Mouse (Mus musculus) forebrain, embryonic 10.5 days (tissue): ENCODE measurements at regions not wholly inside any gene's neighbourhood (a gene's known extent, or its start where the extent isn't known, plus 50 kb on each side); places are given as distances from the start of the nearest gene placed in this dataset.

ENCODE experiments used
- DNase-seq: peaks from one replicate; pipeline ENCODE4 v3.0.0-alpha.2; 2017; ENCODE audit warnings: low spot score; ENCODE audit errors: extremely low spot score
- H3K27ac ChIP-seq: fragments of 300-500 bp; sonication (generic); 2 replicates; pipeline ENCODE4 v1.5.1; 2016; ENCODE audit warnings: mild to moderate bottlenecking
- H3K27me3 ChIP-seq: fragments of 300-500 bp; sonication (generic); 2 replicates; pipeline ENCODE4 v1.6.1; 2016; ENCODE audit warnings: mild to moderate bottlenecking; ENCODE audit not compliant: poor library complexity, severe bottlenecking
- H3K36me3 ChIP-seq: fragments of 300-500 bp; sonication (generic); replicated peaks from 2 replicates; pipeline ENCODE4 v1.6.1; 2016; ENCODE audit warnings: mild to moderate bottlenecking, moderate library complexity
- H3K4me1 ChIP-seq: fragments of 300-500 bp; sonication (generic); 2 replicates; pipeline ENCODE4 v1.6.1; 2016
- H3K4me3 ChIP-seq: fragments of 300-500 bp; sonication (generic); 2 replicates; pipeline ENCODE4 v1.5.1; 2016; ENCODE audit warnings: mild to moderate bottlenecking, moderate library complexity
- H3K9me3 ChIP-seq: fragments of 300-500 bp; sonication (generic); 2 replicates; pipeline ENCODE4 v1.6.1; 2016; ENCODE audit warnings: mild to moderate bottlenecking, moderate library complexity
- WGBS: fragments of 180-500 bp; shearing (Covaris S2); methylation state at CpG from one replicate; pipeline ENCODE4 v1.1.7; 2016; 5-methylcytosine and 5-hydroxymethylcytosine counted together

DNA sequence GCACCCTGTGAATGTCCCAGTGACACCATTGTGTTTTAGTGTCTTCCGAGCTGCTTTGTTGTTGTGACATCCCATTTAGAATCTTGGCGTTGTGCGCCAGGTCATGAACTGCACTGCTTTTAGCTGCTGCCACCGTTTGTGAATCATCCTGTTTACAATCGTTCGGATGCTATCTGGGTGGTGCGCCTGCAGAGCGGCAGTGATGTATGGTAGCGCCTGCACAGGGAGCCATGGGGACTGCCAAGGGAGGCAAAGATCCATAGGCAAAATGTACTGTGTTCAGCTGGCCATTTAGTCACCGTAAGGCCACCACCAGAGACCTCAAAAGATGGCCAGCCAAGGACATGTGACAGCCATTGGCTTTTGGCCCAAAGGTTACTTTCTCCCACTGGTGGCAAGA, 93.3 kb downstream of the Gm4791 start:
- H3K4me1 ChIP-seq = peaks cover 5% of the 10 kb centered on the region; the same call in 1 of the 2 replicates
- H3K36me3 ChIP-seq = no peaks in the 10 kb centered on the region
- no peak for DNase-seq
- no peaks in the 10 kb centered on the region for H3K27me3 ChIP-seq
- H3K9me3 ChIP-seq = no peaks in the 10 kb centered on the region
- 91% methylated on average over 10 of the region's 10 CpGs for WGBS
- H3K27ac ChIP-seq = no peak overlapping the region
- no peak overlapping the region for H3K4me3 ChIP-seq

DNA sequence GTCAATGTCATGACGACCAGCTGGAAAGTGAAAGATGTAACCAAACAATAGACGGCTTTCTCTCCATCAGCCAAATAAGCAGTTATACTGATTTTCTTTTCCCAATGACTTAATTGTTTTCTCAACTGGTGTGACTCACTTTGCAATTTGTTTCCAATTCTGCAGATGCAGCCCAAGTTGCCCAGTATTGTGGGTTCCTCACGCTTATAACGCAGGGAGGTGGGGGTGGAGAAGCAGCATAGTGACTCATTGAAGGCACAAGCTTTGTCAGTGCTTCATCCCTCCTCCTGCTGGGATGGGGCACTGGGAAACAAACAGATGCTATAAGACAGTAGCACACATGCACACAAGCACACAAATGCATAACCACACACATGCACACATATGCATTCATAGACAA, 97.1 kb downstream of the Gm4791 start:
- WGBS = 94% methylated on average over 4 of the region's 4 CpGs
- peaks cover 1% of the 10 kb centered on the region; the same call in 1 of the 2 replicates for H3K4me1 ChIP-seq

DNA sequence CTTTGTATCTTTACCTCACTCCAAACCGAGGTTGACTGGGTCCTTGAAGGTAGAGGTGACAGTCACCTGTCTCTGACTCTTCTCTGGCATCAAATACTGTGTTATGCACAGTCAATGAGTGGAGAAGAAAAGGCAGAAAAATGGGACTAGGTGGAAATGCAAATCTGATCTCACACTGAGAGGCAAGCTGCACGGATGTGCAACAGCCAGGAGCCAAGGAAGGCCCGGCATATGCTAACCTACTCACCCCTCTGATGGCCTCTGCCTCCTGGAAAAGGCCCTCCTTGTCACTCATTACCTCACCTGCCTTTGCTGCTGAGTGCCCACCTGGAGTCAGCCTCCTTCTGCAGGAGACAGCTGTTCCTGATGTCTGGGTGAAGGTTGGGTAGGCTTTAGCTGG, 104.8 kb downstream of the Gm4791 start:
- Histone ChIP-seq H3K36me3 (no peaks in the 10 kb centered on the region), H3K9me3 (no peaks in the 10 kb centered on the region), H3K4me3 (no peak overlapping the region), H3K4me1 (peaks cover 4% of the 10 kb centered on the region; the same call in 1 of the 2 replicates), H3K27ac (no peak overlapping the region), H3K27me3 (no peaks in the 10 kb centered on the region)
- no peak for DNase-seq
- 80% methylated on average over 3 of the region's 3 CpGs for WGBS

More for the DNA sequence above, 97.1 kb downstream of the Gm4791 start:
- no peak for DNase-seq
- H3K27me3 ChIP-seq = no peaks in the 10 kb centered on the region
- H3K36me3 ChIP-seq = no peaks in the 10 kb centered on the region
- H3K9me3 ChIP-seq = no peaks in the 10 kb centered on the region
- H3K4me3 ChIP-seq = no peak overlapping the region
- no peak overlapping the region for H3K27ac ChIP-seq

DNA sequence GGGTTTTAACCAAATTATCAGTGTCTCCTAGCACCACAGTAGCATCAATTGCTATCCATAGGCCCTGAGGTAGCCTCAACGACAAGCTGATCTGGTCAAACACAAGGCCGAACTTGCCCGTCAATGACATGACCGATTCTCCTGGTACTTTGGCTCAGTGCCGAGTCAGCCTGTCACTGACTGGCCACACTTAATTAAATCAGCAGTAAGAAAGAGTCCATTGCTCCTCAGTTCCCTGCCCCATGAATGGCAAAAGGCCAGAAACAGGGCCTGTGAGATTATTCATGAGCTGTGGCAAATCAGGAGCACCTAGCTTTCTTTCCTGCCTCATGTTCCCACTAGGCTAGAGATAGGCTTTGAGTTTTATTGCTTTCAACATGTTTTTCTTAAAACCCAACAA, 105.4 kb downstream of the Gm4791 start:
- no peak overlapping the region for H3K4me3 ChIP-seq
- H3K27me3 ChIP-seq = no peaks in the 10 kb centered on the region
- peaks cover 4% of the 10 kb centered on the region; the same call in 1 of the 2 replicates for H3K4me1 ChIP-seq
- H3K9me3 ChIP-seq = no peaks in the 10 kb centered on the region
- no peaks in the 10 kb centered on the region for H3K36me3 ChIP-seq
- 92% methylated on average over 5 of the region's 5 CpGs for WGBS
- H3K27ac ChIP-seq = no peak overlapping the region
- no peak for DNase-seq

DNA sequence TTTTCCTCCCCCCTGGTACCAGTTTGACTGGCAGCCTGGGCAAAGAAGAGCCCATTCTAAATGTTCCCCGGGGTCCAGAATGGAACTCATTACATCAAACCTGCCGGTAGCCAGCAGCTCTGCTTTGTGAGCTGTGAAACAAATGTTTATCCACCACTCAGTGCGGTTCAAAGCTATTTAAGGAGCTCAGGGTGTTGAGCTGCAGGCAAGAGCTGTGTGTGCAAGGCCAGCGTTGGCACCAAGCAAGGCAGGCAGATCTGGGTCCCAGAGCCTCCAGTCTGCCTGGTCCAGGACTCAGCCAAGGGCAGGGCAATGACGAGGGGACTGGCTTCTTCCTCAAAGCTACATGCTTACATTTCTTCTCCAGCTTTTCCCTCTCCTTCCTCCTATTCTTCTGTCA, 109.6 kb downstream of the Gm4791 start:
- H3K27ac ChIP-seq = no peak overlapping the region
- H3K9me3 ChIP-seq = no peaks in the 10 kb centered on the region
- no peak for DNase-seq
- no peaks in the 10 kb centered on the region for H3K27me3 ChIP-seq
- peaks cover 4% of the 10 kb centered on the region; the same call in 1 of the 2 replicates for H3K4me1 ChIP-seq
- WGBS = 66% methylated on average over 5 of the region's 5 CpGs
- H3K4me3 ChIP-seq = no peak overlapping the region
- no peaks in the 10 kb centered on the region for H3K36me3 ChIP-seq

GRCm38 (mm10) chr9:47119253-47119652, 120.7 kb downstream of the Gm4791 start:
- no peak overlapping the region for H3K27ac ChIP-seq
- no peaks in the 10 kb centered on the region for H3K9me3 ChIP-seq
- H3K4me3 ChIP-seq = no peak overlapping the region
- 85% methylated on average over 8 of the region's 8 CpGs for WGBS
- no peak for DNase-seq
- H3K36me3 ChIP-seq = no peaks in the 10 kb centered on the region
- 0 out of 2 replicates have a peak, but pooled peaks cover 7% of the 10 kb centered on the region for H3K4me1 ChIP-seq
- no peaks in the 10 kb centered on the region for H3K27me3 ChIP-seq

DNA sequence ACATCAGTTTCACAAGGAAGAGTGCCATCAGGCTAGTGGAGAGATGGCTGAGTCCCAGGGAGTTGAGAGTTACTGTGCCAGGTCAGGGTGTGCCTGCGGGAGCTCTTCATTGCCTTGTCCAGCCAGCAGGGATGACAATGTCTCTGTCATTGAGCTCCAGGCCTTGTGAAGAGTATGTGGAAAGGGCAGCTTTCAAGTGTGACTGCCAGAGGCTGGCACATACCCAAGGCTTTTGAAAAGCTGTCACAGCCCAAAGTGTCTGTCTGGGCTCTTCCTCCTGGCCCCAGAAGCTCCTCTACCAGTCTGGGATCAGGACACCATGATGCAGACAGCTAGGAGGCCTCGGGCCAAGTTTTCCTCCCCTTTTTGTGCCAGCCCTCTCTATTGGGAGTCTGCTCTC, 124.6 kb downstream of the Gm4791 start:
- no peak for DNase-seq
- Histone ChIP-seq H3K27me3 (no peaks in the 10 kb centered on the region), H3K36me3 (no peaks in the 10 kb centered on the region), H3K9me3 (no peaks in the 10 kb centered on the region), H3K4me1 (0 out of 2 replicates have a peak, but pooled peaks cover 7% of the 10 kb centered on the region), H3K4me3 (no peak overlapping the region), H3K27ac (no peak overlapping the region)
- WGBS = 88% methylated on average over 2 of the region's 2 CpGs

GRCm38 (mm10) chr9:47125517-47125916, 127.0 kb downstream of the Gm4791 start:
- no peak for DNase-seq

GRCm38 (mm10) chr9:47126236-47126635, 127.7 kb downstream of the Gm4791 start:
- DNase-seq = no peak
- Histone ChIP-seq H3K4me1 (no peaks in the 10 kb centered on the region), H3K9me3 (no peaks in the 10 kb centered on the region), H3K27ac (no peak overlapping the region), H3K27me3 (no peaks in the 10 kb centered on the region), H3K36me3 (no peaks in the 10 kb centered on the region), H3K4me3 (no peak overlapping the region)
- WGBS = 66% methylated on average over 2 of the region's 2 CpGs

More at GRCm38 (mm10) chr9:47125517-47125916, 127.0 kb downstream of the Gm4791 start:
- Histone ChIP-seq H3K9me3 (no peaks in the 10 kb centered on the region), H3K36me3 (no peaks in the 10 kb centered on the region), H3K4me1 (no peaks in the 10 kb centered on the region), H3K4me3 (no peak overlapping the region), H3K27ac (no peak overlapping the region), H3K27me3 (no peaks in the 10 kb centered on the region)
- WGBS = 90% methylated on average over 3 of the region's 3 CpGs

DNA sequence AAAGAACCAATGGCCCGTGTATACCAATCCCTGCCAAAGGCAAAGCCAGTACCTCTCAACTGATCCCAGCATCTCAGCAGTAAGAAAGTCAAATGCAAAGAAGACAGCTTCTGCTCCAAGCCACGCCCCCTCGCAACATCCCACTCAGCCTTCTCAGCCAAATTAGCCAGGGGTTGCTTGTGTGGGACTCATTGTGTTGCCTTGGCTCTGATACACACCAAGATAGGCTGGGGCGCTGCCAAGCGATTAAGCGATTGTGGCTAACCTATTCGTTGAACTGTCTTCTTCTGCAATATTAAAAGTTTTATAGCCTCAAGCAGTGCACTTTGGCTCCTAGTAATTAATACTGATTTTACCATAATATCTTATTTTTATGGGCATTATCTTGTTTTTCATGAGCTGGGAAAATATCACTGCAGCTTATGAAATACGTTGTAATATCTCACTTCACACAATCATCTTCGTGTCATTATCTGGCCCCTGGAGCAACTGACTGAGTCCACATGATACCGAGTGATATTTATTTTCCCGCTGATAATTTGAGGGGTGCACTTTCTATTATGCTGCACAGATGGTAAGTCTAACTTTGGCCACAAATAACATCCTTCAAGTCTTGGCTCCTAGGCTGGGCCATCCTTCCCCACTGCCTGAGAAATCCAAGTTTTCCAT, 129.3 kb downstream of the Gm4791 start:
- H3K27me3 ChIP-seq = no peaks in the 10 kb centered on the region
- 93% methylated on average over 11 of the region's 11 CpGs for WGBS
- no peak for DNase-seq
- no peaks in the 10 kb centered on the region for H3K4me1 ChIP-seq
- no peaks in the 10 kb centered on the region for H3K9me3 ChIP-seq
- H3K36me3 ChIP-seq = no peaks in the 10 kb centered on the region
- H3K4me3 ChIP-seq = no peak overlapping the region
- H3K27ac ChIP-seq = no peak overlapping the region

DNA sequence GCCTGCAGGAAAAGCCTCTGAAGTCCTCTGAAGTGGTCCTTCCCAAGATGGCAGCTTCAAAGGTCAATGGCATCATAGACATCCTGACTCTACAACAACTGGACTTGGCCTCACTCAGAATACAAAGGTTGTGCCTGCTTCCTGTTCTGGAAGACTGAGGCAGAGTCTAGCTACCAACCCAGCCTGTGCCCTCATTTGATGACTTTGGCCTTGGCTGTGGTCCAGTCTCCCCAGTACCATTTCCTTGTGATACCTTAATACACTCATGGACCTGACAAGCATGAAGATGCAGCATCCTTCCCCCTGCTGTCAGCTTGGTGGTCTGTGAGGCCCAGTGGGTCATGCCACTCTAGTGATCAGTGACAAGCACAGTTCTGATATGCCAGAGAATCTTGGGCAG, 130.6 kb downstream of the Gm4791 start:
- Histone ChIP-seq H3K36me3 (no peaks in the 10 kb centered on the region), H3K4me3 (no peak overlapping the region), H3K9me3 (no peaks in the 10 kb centered on the region), H3K27me3 (no peaks in the 10 kb centered on the region), H3K27ac (no peak overlapping the region), H3K4me1 (no peaks in the 10 kb centered on the region)
- DNase-seq = no peak

- no peaks in the 10 kb centered on the region for H3K4me1 ChIP-seq
- 79% methylated on average over 5 of the region's 5 CpGs for WGBS
- peak overlapping the region; percentile 35; the same call in 1 of the 2 replicates for H3K27ac ChIP-seq
- H3K36me3 ChIP-seq = no peaks in the 10 kb centered on the region
- no peaks in the 10 kb centered on the region for H3K27me3 ChIP-seq
- no peaks in the 10 kb centered on the region for H3K9me3 ChIP-seq
- no peak overlapping the region for H3K4me3 ChIP-seq
- DNase-seq = no peak
These were observed 134.9 kb downstream of the Gm4791 start for GRCm38 (mm10) chr9:47133454-47133853.

GRCm38 (mm10) chr9:47133873-47134272, 135.3 kb downstream of the Gm4791 start:
- no peak for DNase-seq
- 87% methylated on average over 8 of the region's 8 CpGs for WGBS

More at GRCm38 (mm10) chr9:47133873-47134272, 135.3 kb downstream of the Gm4791 start:
- Histone ChIP-seq H3K36me3 (no peaks in the 10 kb centered on the region), H3K4me1 (no peaks in the 10 kb centered on the region), H3K9me3 (no peaks in the 10 kb centered on the region), H3K27me3 (no peaks in the 10 kb centered on the region), H3K27ac (peak overlapping the region; percentile 35; the same call in 1 of the 2 replicates), H3K4me3 (no peak overlapping the region)
